Mouse (Mus musculus): ENCODE results near the gene Lrr1.

- TF ChIP-seq CTCF (IDR thresholded peaks at IDR 0.05; ENCODE audit: borderline replicate concordance, control insufficient read depth, extremely low read depth, insufficient read depth, low read length, poor library complexity), result no peak
- no peak for TF ChIP-seq POLR2A (IDR thresholded peaks at IDR 0.05; ENCODE audit: control insufficient read depth, extremely low read depth, insufficient read depth, low read length, poor library complexity)
Measured at GRCm38 (mm10) chr12:69122801-69123200, 45.8 kb upstream of the Lrr1 start.

Data from thymus, adult 2 months (tissue).